Mouse (Mus musculus) neural tube, embryonic 12.5 days (tissue): Measurements from ENCODE around the gene Metap1. TPM values are rescaled to one million over a fixed set of nuclear protein-coding genes. Genes with fewer than 3 reads are reported as not detected.
A peak's percentile ranks its signal among the peaks of the same experiment; 100 is the strongest.

ENCODE experiments used
- ATAC-seq: fragments of 200-750 bp; cut with Nextera tagmentation; 2 replicates; pipeline ENCODE4 v1.8.0; 2017; ENCODE audit warnings: low read depth, mild to moderate bottlenecking, moderate TSS enrichment, moderate library complexity; ENCODE audit not compliant: low FRiP score
- H3K27ac ChIP-seq: fragments of 300-500 bp; sonication (generic); 2 replicates; pipeline ENCODE4 v1.5.1; 2016
- H3K27me3 ChIP-seq: fragments of 300-500 bp; sonication (generic); replicated peaks from 2 replicates; pipeline ENCODE4 v1.6.1; 2016; ENCODE audit warnings: mild to moderate bottlenecking
- H3K36me3 ChIP-seq: fragments of 300-500 bp; sonication (generic); 2 replicates; pipeline ENCODE4 v1.6.1; 2016; ENCODE audit warnings: mild to moderate bottlenecking
- H3K4me1 ChIP-seq: fragments of 300-500 bp; sonication (generic); 2 replicates; pipeline ENCODE4 v1.6.1; 2016
- H3K4me2 ChIP-seq: fragments of 300-500 bp; sonication (generic); replicated peaks from 2 replicates; pipeline ENCODE4 v1.6.1; 2016; ENCODE audit warnings: mild to moderate bottlenecking
- H3K4me3 ChIP-seq: fragments of 300-500 bp; sonication (generic); 2 replicates; pipeline ENCODE4 v1.5.1; 2016
- H3K9ac ChIP-seq: fragments of 300-500 bp; sonication (generic); 2 replicates; pipeline ENCODE4 v1.6.1; 2016; ENCODE audit warnings: mild to moderate bottlenecking
- H3K9me3 ChIP-seq: fragments of 300-500 bp; sonication (generic); 2 replicates; pipeline ENCODE4 v1.6.1; 2016; ENCODE audit warnings: mild to moderate bottlenecking
- WGBS: fragments of 180-500 bp; shearing (Covaris S2); methylation state at CpG from one replicate; pipeline ENCODE4 v1.1.7; 2016; 5-methylcytosine and 5-hydroxymethylcytosine counted together
- polyA plus RNA-seq: library from polyadenylated mRNA; unstranded; fragments of >200 nt; fragmentation: Nextera tagmentation; extraction: Ambion mirVana; gene quantifications from 2 replicates; pipeline ENCODE4 v1.2.1, GENCODE M21; 2016

Gene Metap1
- polyA plus RNA-seq, 1 experiment from 2014 or later = 50.4 TPM

- H3K27me3 ChIP-seq = no peaks in the 10 kb centered on the region
- peaks cover 74% of the 10 kb centered on the region for H3K36me3 ChIP-seq
- no peak overlapping the region for H3K4me3 ChIP-seq
- no peaks in the 10 kb centered on the region for H3K9me3 ChIP-seq
- no peak for ATAC-seq
- no peak overlapping the region for H3K9ac ChIP-seq
- H3K4me1 ChIP-seq = no peaks in the 10 kb centered on the region
- H3K4me2 ChIP-seq = no peak overlapping the region
- 93% methylated on average over 6 of the region's 6 CpGs for WGBS
- H3K27ac ChIP-seq = no peak overlapping the region
Observed at GRCm38 (mm10) chr3:138463807-138464206, 25.5 kb downstream of the Metap1 start.

GRCm38 (mm10) chr3:138463137-138463536 is 26.2 kb downstream of the Metap1 start:
- Histone ChIP-seq H3K27me3 (no peaks in the 10 kb centered on the region), H3K9ac (no peak overlapping the region), H3K4me1 (no peaks in the 10 kb centered on the region), H3K36me3 (peaks cover 75% of the 10 kb centered on the region), H3K4me2 (no peak overlapping the region), H3K9me3 (no peaks in the 10 kb centered on the region), H3K27ac (no peak overlapping the region), H3K4me3 (no peak overlapping the region)
- WGBS = 77% methylated on average over 2 of the region's 2 CpGs
- no peak for ATAC-seq

- Histone ChIP-seq H3K27ac (no peak overlapping the region), H3K9me3 (no peaks in the 10 kb centered on the region), H3K9ac (no peak overlapping the region), H3K4me3 (no peak overlapping the region), H3K4me2 (no peak overlapping the region), H3K4me1 (no peaks in the 10 kb centered on the region), H3K27me3 (no peaks in the 10 kb centered on the region), H3K36me3 (peaks cover 80% of the 10 kb centered on the region)
- ATAC-seq = no peak
- WGBS = 85% methylated on average over 3 of the region's 3 CpGs
Observed at GRCm38 (mm10) chr3:138461832-138462231, 27.5 kb downstream of the Metap1 start.

- no peak overlapping the region for H3K9ac ChIP-seq
- no peaks in the 10 kb centered on the region for H3K27me3 ChIP-seq
- no peak for ATAC-seq
- no peaks in the 10 kb centered on the region for H3K9me3 ChIP-seq
- H3K27ac ChIP-seq = no peak overlapping the region
- WGBS = 84% methylated on average over 13 of the region's 13 CpGs
- peaks cover 79% of the 10 kb centered on the region for H3K36me3 ChIP-seq
- no peak overlapping the region for H3K4me2 ChIP-seq
- no peak overlapping the region for H3K4me3 ChIP-seq
- no peaks in the 10 kb centered on the region for H3K4me1 ChIP-seq
Observed at GRCm38 (mm10) chr3:138460260-138460659, 29.1 kb downstream of the Metap1 start.

GRCm38 (mm10) chr3:138458441-138458840 is 30.9 kb downstream of the Metap1 start:
- Histone ChIP-seq H3K9me3 (no peaks in the 10 kb centered on the region), H3K27ac (no peak overlapping the region), H3K4me1 (no peaks in the 10 kb centered on the region), H3K4me3 (no peak overlapping the region), H3K9ac (no peak overlapping the region), H3K36me3 (peaks cover 81% of the 10 kb centered on the region), H3K27me3 (no peaks in the 10 kb centered on the region), H3K4me2 (no peak overlapping the region)
- whole genome bisulfite sequencing = 98% methylated on average over 3 of the region's 3 CpGs
- no peak for ATAC-seq

- Histone ChIP-seq H3K4me3 (no peak overlapping the region), H3K4me1 (no peaks in the 10 kb centered on the region), H3K9me3 (no peaks in the 10 kb centered on the region), H3K27ac (no peak overlapping the region), H3K36me3 (peaks cover 88% of the 10 kb centered on the region), H3K27me3 (no peaks in the 10 kb centered on the region), H3K4me2 (no peak overlapping the region), H3K9ac (no peak overlapping the region)
- no peak for ATAC-seq
- WGBS = 91% methylated on average over 13 of the region's 13 CpGs
Observed at GRCm38 (mm10) chr3:138454711-138455435, 34.4 kb downstream of the Metap1 start.

- ATAC-seq = no peak
- Histone ChIP-seq H3K36me3 (peaks cover 87% of the 10 kb centered on the region), H3K4me3 (no peak overlapping the region), H3K27ac (no peak overlapping the region), H3K4me2 (no peak overlapping the region), H3K9ac (no peak overlapping the region), H3K4me1 (no peaks in the 10 kb centered on the region), H3K9me3 (no peaks in the 10 kb centered on the region), H3K27me3 (no peaks in the 10 kb centered on the region)
- 95% methylated on average over 1 of the region's 1 CpGs for WGBS
Observed at GRCm38 (mm10) chr3:138454234-138454633, 35.1 kb downstream of the Metap1 start.

- Histone ChIP-seq H3K4me2 (no peak overlapping the region), H3K4me1 (no peaks in the 10 kb centered on the region), H3K27ac (no peak overlapping the region), H3K27me3 (no peaks in the 10 kb centered on the region), H3K9ac (no peak overlapping the region), H3K4me3 (no peak overlapping the region), H3K9me3 (no peaks in the 10 kb centered on the region), H3K36me3 (peaks cover 85% of the 10 kb centered on the region)
- 88% methylated on average over 10 of the region's 10 CpGs for WGBS
- no peak for ATAC-seq
Observed at GRCm38 (mm10) chr3:138452169-138452568, 37.1 kb downstream of the Metap1 start.

GRCm38 (mm10) chr3:138448077-138448860 is 41.0 kb downstream of the Metap1 start:
- peaks cover 76% of the 10 kb centered on the region for H3K36me3 ChIP-seq
- ATAC-seq = no peak
- H3K9ac ChIP-seq = no peak overlapping the region
- peaks cover 6% of the 10 kb centered on the region; the same call in 1 of the 2 replicates for H3K4me1 ChIP-seq
- H3K9me3 ChIP-seq = no peaks in the 10 kb centered on the region
- H3K4me3 ChIP-seq = no peak overlapping the region
- 75% methylated on average over 12 of the region's 12 CpGs for WGBS
- H3K27me3 ChIP-seq = no peaks in the 10 kb centered on the region
- H3K4me2 ChIP-seq = no peak overlapping the region
- no peak overlapping the region for H3K27ac ChIP-seq

- Histone ChIP-seq H3K9me3 (no peaks in the 10 kb centered on the region), H3K27ac (peak overlapping the region; percentile 70; the same call in 1 of the 2 replicates), H3K4me1 (peaks cover 6% of the 10 kb centered on the region; the same call in 1 of the 2 replicates), H3K36me3 (peaks cover 31% of the 10 kb centered on the region), H3K27me3 (no peaks in the 10 kb centered on the region), H3K4me3 (peak overlapping the region; percentile 78), H3K4me2 (peak overlapping the region; percentile 81), H3K9ac (peak overlapping the region; percentile 78)
- 4% methylated on average over 9 of the region's 9 CpGs for WGBS
- no peak for ATAC-seq
Observed at GRCm38 (mm10) chr3:138443465-138443771, 45.9 kb downstream of the Metap1 start.

- H3K36me3 ChIP-seq = peaks cover 26% of the 10 kb centered on the region
- peak within 1 kb of the TSS; percentile 78 for H3K9ac ChIP-seq
- peak within 1 kb of the TSS; percentile 70; the same call in 1 of the 2 replicates for H3K27ac ChIP-seq
- peaks cover 6% of the 10 kb centered on the region; the same call in 1 of the 2 replicates for H3K4me1 ChIP-seq
- H3K27me3 ChIP-seq = no peaks in the 10 kb centered on the region
- peak; percentile 99 for ATAC-seq
- H3K4me2 ChIP-seq = peak within 1 kb of the TSS; percentile 81
- no peaks in the 10 kb centered on the region for H3K9me3 ChIP-seq
- WGBS = under 1% methylated on average over 86 of the region's 86 CpGs
- H3K4me3 ChIP-seq = peak within 1 kb of the TSS; percentile 78
Observed at GRCm38 (mm10) chr3:138442612-138443464, 46.5 kb downstream of the Metap1 start, which contains the start of gene Adh5. Gene Adh5 (plus strand): TSS chr3:138443093.

- H3K9ac ChIP-seq = peak overlapping the region; percentile 78
- no peak overlapping the region for H3K27ac ChIP-seq
- WGBS = under 1% methylated on average over 9 of the region's 9 CpGs
- peak overlapping the region; percentile 81 for H3K4me2 ChIP-seq
- peaks cover 21% of the 10 kb centered on the region for H3K36me3 ChIP-seq
- peak; percentile 33 for ATAC-seq
- peak overlapping the region; percentile 78 for H3K4me3 ChIP-seq
- H3K27me3 ChIP-seq = no peaks in the 10 kb centered on the region
- peaks cover 6% of the 10 kb centered on the region; the same call in 1 of the 2 replicates for H3K4me1 ChIP-seq
- no peaks in the 10 kb centered on the region for H3K9me3 ChIP-seq
Observed at GRCm38 (mm10) chr3:138442203-138442602, 47.1 kb downstream of the Metap1 start.
